Mouse (Mus musculus): ENCODE data around the gene Zfp346. TPM values are rescaled to one million over a fixed set of nuclear protein-coding genes. Genes with fewer than 3 reads are reported as not detected.
"Not testable (repeated sequence)": the region's sequence is repeated elsewhere in the genome, so short reads cannot be mapped to it uniquely, and the experiment has no call there.

The Zfp346 gene
- polyA plus RNA-seq, 1 experiment from 2014 or later = 22.8 TPM

GRCm38 (mm10) chr13:55097841-55098240 lies 7.3 kb upstream of the Zfp346 start:
- 90% methylated on average over 3 of the region's 3 CpGs for whole genome bisulfite sequencing
- ATAC-seq (ENCODE audit: insufficient number of reproducible peaks, insufficient read depth, low FRiP score, low read depth) = not testable (repeated sequence)

GRCm38 (mm10) chr13:55099066-55099725 lies 5.9 kb upstream of the Zfp346 start:
- Histone ChIP-seq H3K27ac (replicated peaks in 1 of 2; ENCODE audit: control insufficient read depth in 1 of 2, insufficient read depth in 1 of 2, low read depth in 2 of 2, low read length in 2 of 2) (peak overlapping the region; percentile 89 to 90; a peak in 3 of 4 replicates), H3K4me1 (ENCODE audit: control insufficient read depth in 2 of 2, insufficient read depth in 2 of 2, low read length in 2 of 2) (peaks cover 2 to 11% of the 10 kb centered on the region in 2 experiments; a peak in 3 of 4 replicates), H3K36me3 (ENCODE audit: control insufficient read depth, insufficient read depth, low read length) (no peaks in the 10 kb centered on the region), H3K9ac (ENCODE audit: low read length) (peak overlapping the region; percentile 95), H3K4me2 (ENCODE audit: low read length) (peak overlapping the region; percentile 69), H3K27me3 (ENCODE audit: control insufficient read depth, insufficient read depth, low read length) (no peaks in the 10 kb centered on the region), H3K9me3 (ENCODE audit: control insufficient read depth, low read length) (no peaks in the 10 kb centered on the region), H3K4me3 (ENCODE audit: control insufficient read depth in 1 of 2, insufficient read depth in 1 of 2, low read depth in 1 of 2, low read length in 2 of 2) (peak overlapping the region; percentile 86 to 96)
- no peak for ATAC-seq (ENCODE audit: insufficient number of reproducible peaks, insufficient read depth, low FRiP score, low read depth)
- 28% methylated on average over 20 of the region's 20 CpGs for WGBS

More at GRCm38 (mm10) chr13:55097841-55098240, 7.3 kb upstream of the Zfp346 start:
- peaks cover 2 to 11% of the 10 kb centered on the region in 2 experiments; a peak in 3 of 4 replicates for H3K4me1 ChIP-seq (ENCODE audit: control insufficient read depth in 2 of 2, insufficient read depth in 2 of 2, low read length in 2 of 2)
- not testable (repeated sequence) for H3K9ac ChIP-seq (ENCODE audit: low read length); H3K27me3 ChIP-seq (ENCODE audit: control insufficient read depth, insufficient read depth, low read length); H3K9me3 ChIP-seq (ENCODE audit: control insufficient read depth, low read length); H3K4me3 ChIP-seq (ENCODE audit: control insufficient read depth in 1 of 2, insufficient read depth in 1 of 2, low read depth in 1 of 2, low read length in 2 of 2); H3K36me3 ChIP-seq (ENCODE audit: control insufficient read depth, insufficient read depth, low read length); H3K4me2 ChIP-seq (ENCODE audit: low read length); H3K27ac ChIP-seq (replicated peaks in 1 of 2; ENCODE audit: control insufficient read depth in 1 of 2, insufficient read depth in 1 of 2, low read depth in 2 of 2, low read length in 2 of 2)

- WGBS = under 1% methylated on average over 68 of the region's 81 CpGs
- ATAC-seq (ENCODE audit: insufficient number of reproducible peaks, insufficient read depth, low FRiP score, low read depth) = peak; percentile 87
Observed at GRCm38 (mm10) chr13:55099726-55100478, 5.2 kb upstream of the Zfp346 start, which contains the start of gene Uimc1. Gene Uimc1, minus strand, starts transcription at chr13:55100300.

GRCm38 (mm10) chr13:55101627-55102026 lies 3.5 kb upstream of the Zfp346 start:
- no peaks in the 10 kb centered on the region for H3K36me3 ChIP-seq (ENCODE audit: control insufficient read depth, insufficient read depth, low read length)
- 66% methylated on average over 11 of the region's 11 CpGs for WGBS
- peaks cover 2 to 15% of the 10 kb centered on the region in 2 experiments; a peak in 3 of 4 replicates for H3K4me1 ChIP-seq (ENCODE audit: control insufficient read depth in 2 of 2, insufficient read depth in 2 of 2, low read length in 2 of 2)
- H3K4me3 ChIP-seq (ENCODE audit: control insufficient read depth in 1 of 2, insufficient read depth in 1 of 2, low read depth in 1 of 2, low read length in 2 of 2) = no peak overlapping the region
- no peak overlapping the region for H3K4me2 ChIP-seq (ENCODE audit: low read length)
- ATAC-seq (ENCODE audit: insufficient number of reproducible peaks, insufficient read depth, low FRiP score, low read depth) = no peak
- H3K9me3 ChIP-seq (ENCODE audit: control insufficient read depth, low read length) = no peaks in the 10 kb centered on the region
- no peak overlapping the region for H3K9ac ChIP-seq (ENCODE audit: low read length)
- no peaks in the 10 kb centered on the region for H3K27me3 ChIP-seq (ENCODE audit: control insufficient read depth, insufficient read depth, low read length)
- H3K27ac ChIP-seq (replicated peaks in 1 of 2; ENCODE audit: control insufficient read depth in 1 of 2, insufficient read depth in 1 of 2, low read depth in 2 of 2, low read length in 2 of 2) = no peak overlapping the region

More at GRCm38 (mm10) chr13:55099726-55100478, 5.2 kb upstream of the Zfp346 start, which contains the start of gene Uimc1:
- Histone ChIP-seq H3K36me3 (ENCODE audit: control insufficient read depth, insufficient read depth, low read length) (no peaks in the 10 kb centered on the region), H3K27me3 (ENCODE audit: control insufficient read depth, insufficient read depth, low read length) (no peaks in the 10 kb centered on the region), H3K4me3 (ENCODE audit: control insufficient read depth in 1 of 2, insufficient read depth in 1 of 2, low read depth in 1 of 2, low read length in 2 of 2) (peak within 1 kb of the TSS; percentile 86 to 96), H3K9ac (ENCODE audit: low read length) (peak within 1 kb of the TSS; percentile 95), H3K27ac (replicated peaks in 1 of 2; ENCODE audit: control insufficient read depth in 1 of 2, insufficient read depth in 1 of 2, low read depth in 2 of 2, low read length in 2 of 2) (peak within 1 kb of the TSS; percentile 89 to 90), H3K4me1 (ENCODE audit: control insufficient read depth in 2 of 2, insufficient read depth in 2 of 2, low read length in 2 of 2) (peaks cover 2 to 11% of the 10 kb centered on the region in 2 experiments; a peak in 3 of 4 replicates), H3K9me3 (ENCODE audit: control insufficient read depth, low read length) (no peaks in the 10 kb centered on the region), H3K4me2 (ENCODE audit: low read length) (peak within 1 kb of the TSS; percentile 69)

- H3K4me3 ChIP-seq (ENCODE audit: control insufficient read depth in 1 of 2, insufficient read depth in 1 of 2, low read depth in 1 of 2, low read length in 2 of 2) = no peak overlapping the region
- no peak overlapping the region for H3K4me2 ChIP-seq (ENCODE audit: low read length)
- ATAC-seq (ENCODE audit: insufficient number of reproducible peaks, insufficient read depth, low FRiP score, low read depth) = no peak
- H3K27ac ChIP-seq (replicated peaks in 1 of 2; ENCODE audit: control insufficient read depth in 1 of 2, insufficient read depth in 1 of 2, low read depth in 2 of 2, low read length in 2 of 2) = no peak overlapping the region
- H3K9me3 ChIP-seq (ENCODE audit: control insufficient read depth, low read length) = no peaks in the 10 kb centered on the region
- no peaks in the 10 kb centered on the region for H3K27me3 ChIP-seq (ENCODE audit: control insufficient read depth, insufficient read depth, low read length)
- H3K36me3 ChIP-seq (ENCODE audit: control insufficient read depth, insufficient read depth, low read length) = no peaks in the 10 kb centered on the region
- H3K4me1 ChIP-seq (ENCODE audit: control insufficient read depth in 2 of 2, insufficient read depth in 2 of 2, low read length in 2 of 2) = peaks cover 6 to 22% of the 10 kb centered on the region in 2 experiments
- 89% methylated on average over 3 of the region's 3 CpGs for WGBS
- no peak overlapping the region for H3K9ac ChIP-seq (ENCODE audit: low read length)
Observed at GRCm38 (mm10) chr13:55102366-55102765, 2.7 kb upstream of the Zfp346 start.

GRCm38 (mm10) chr13:55103351-55103750 lies 1.8 kb upstream of the Zfp346 start:
- peaks cover 6% of the 10 kb centered on the region for H3K36me3 ChIP-seq (ENCODE audit: control insufficient read depth, insufficient read depth, low read length)
- WGBS = 58% methylated on average over 2 of the region's 2 CpGs
- ATAC-seq (ENCODE audit: insufficient number of reproducible peaks, insufficient read depth, low FRiP score, low read depth) = no peak
- H3K27ac ChIP-seq (replicated peaks in 1 of 2; ENCODE audit: control insufficient read depth in 1 of 2, insufficient read depth in 1 of 2, low read depth in 2 of 2, low read length in 2 of 2) = no peak overlapping the region
- no peak overlapping the region for H3K4me2 ChIP-seq (ENCODE audit: low read length)
- H3K4me1 ChIP-seq (ENCODE audit: control insufficient read depth in 2 of 2, insufficient read depth in 2 of 2, low read length in 2 of 2) = peaks cover 12 to 26% of the 10 kb centered on the region in 2 experiments
- no peaks in the 10 kb centered on the region for H3K27me3 ChIP-seq (ENCODE audit: control insufficient read depth, insufficient read depth, low read length)
- H3K4me3 ChIP-seq (ENCODE audit: control insufficient read depth in 1 of 2, insufficient read depth in 1 of 2, low read depth in 1 of 2, low read length in 2 of 2) = no peak overlapping the region
- H3K9me3 ChIP-seq (ENCODE audit: control insufficient read depth, low read length) = no peaks in the 10 kb centered on the region
- no peak overlapping the region for H3K9ac ChIP-seq (ENCODE audit: low read length)

GRCm38 (mm10) chr13:55105953-55106691 lies 1.0 kb downstream of the Zfp346 start:
- Histone ChIP-seq H3K27ac (replicated peaks in 1 of 2; ENCODE audit: control insufficient read depth in 1 of 2, insufficient read depth in 1 of 2, low read depth in 2 of 2, low read length in 2 of 2) (peak overlapping the region; percentile 81 to 91), H3K27me3 (ENCODE audit: control insufficient read depth, insufficient read depth, low read length) (no peaks in the 10 kb centered on the region), H3K4me3 (ENCODE audit: control insufficient read depth in 1 of 2, insufficient read depth in 1 of 2, low read depth in 1 of 2, low read length in 2 of 2) (peak overlapping the region; percentile 66 to 99), H3K4me1 (ENCODE audit: control insufficient read depth in 2 of 2, insufficient read depth in 2 of 2, low read length in 2 of 2) (peaks cover 10 to 16% of the 10 kb centered on the region in 2 experiments), H3K36me3 (ENCODE audit: control insufficient read depth, insufficient read depth, low read length) (peaks cover 20% of the 10 kb centered on the region), H3K9me3 (ENCODE audit: control insufficient read depth, low read length) (no peaks in the 10 kb centered on the region), H3K4me2 (ENCODE audit: low read length) (peak overlapping the region; percentile 80), H3K9ac (ENCODE audit: low read length) (peak overlapping the region; percentile 75)
- ATAC-seq (ENCODE audit: insufficient number of reproducible peaks, insufficient read depth, low FRiP score, low read depth) = no peak
- 13% methylated on average over 8 of the region's 8 CpGs for WGBS
